Mouse (Mus musculus) layer of hippocampus, postnatal 10 days (tissue): ENCODE measurements around the gene Gm4737. TPM values are rescaled to one million over a fixed set of nuclear protein-coding genes. Genes with fewer than 3 reads are reported as not detected.
A peak's percentile ranks its signal among the peaks of the same experiment; 100 is the strongest.
"Not testable (repeated sequence)": the region's sequence is repeated elsewhere in the genome, so short reads cannot be mapped to it uniquely, and the experiment has no call there.

Experiments
- DNase-seq, 2 experiments: peaks; one replicate each; pipeline ENCODE4 v3.0.0; 2021; ENCODE audit warnings: low spot score in 2 of 2
- long read RNA-seq: library from polyadenylated mRNA; stranded (forward); transcript quantifications from one replicate; pipeline ENCODE4 v2.0.0, GENCODE M21; 2023
- total RNA-seq, 2 experiments: library from RNA; stranded (reverse); gene quantifications; 2 replicates each; pipeline ENCODE4 v1.2.3; 2021

Gm4737 gene
- total RNA-seq, result 10 to 100 TPM; 11.8 to 17.0 TPM
- long read RNA-seq, transcript Gm4737-201 (1 exons, 2,093 nt), result major isoform, 11 of 11 reads
- long read RNA-seq, partial matches to known transcripts, result 0 of 11 reads
- long read RNA-seq, other reads (novel, unspliced or antisense), result 0 of 11 reads

GRCm38 (mm10) chr16:46154832-46155231, at the start of gene Gm4737:
Gene Gm4737, minus strand, starts transcription at chr16:46155077.
- DNase-seq, result not testable (repeated sequence)

GRCm38 (mm10) chr16:46195792-46196191, 40.9 kb upstream of the Gm4737 start:
- no peak for DNase-seq

- DNase-seq, result no peak
Measured at GRCm38 (mm10) chr16:46183096-46183495, 28.2 kb upstream of the Gm4737 start.

GRCm38 (mm10) chr16:46178121-46178801, 23.4 kb upstream of the Gm4737 start:
- no peak for DNase-seq

GRCm38 (mm10) chr16:46173039-46173438, 18.2 kb upstream of the Gm4737 start:
- DNase-seq, result no peak

GRCm38 (mm10) chr16:46166971-46167370, 12.1 kb upstream of the Gm4737 start:
- no peak for DNase-seq

GRCm38 (mm10) chr16:46165305-46165704, 10.4 kb upstream of the Gm4737 start:
- no peak for DNase-seq

GRCm38 (mm10) chr16:46151141-46151540, 3.7 kb downstream of the Gm4737 start:
- no peak for DNase-seq

- DNase-seq, result no peak
Measured at GRCm38 (mm10) chr16:46148661-46149341, 6.1 kb downstream of the Gm4737 start.

GRCm38 (mm10) chr16:46146962-46147361, 7.9 kb downstream of the Gm4737 start:
- DNase-seq, result no peak

- no peak for DNase-seq
Measured at GRCm38 (mm10) chr16:46122238-46122637, 32.6 kb downstream of the Gm4737 start.

- DNase-seq, result peak; percentile 42 to 67
Measured at GRCm38 (mm10) chr16:46121420-46121819, 33.5 kb downstream of the Gm4737 start.

GRCm38 (mm10) chr16:46120607-46121006, 34.3 kb downstream of the Gm4737 start:
- DNase-seq, result no peak

- no peak for DNase-seq
Measured at GRCm38 (mm10) chr16:46120020-46120419, 34.9 kb downstream of the Gm4737 start, which contains the start of gene Cd96. Gene Cd96, minus strand, starts transcription at chr16:46120251.

GRCm38 (mm10) chr16:46117645-46118044, 37.2 kb downstream of the Gm4737 start:
- no peak for DNase-seq

- DNase-seq, result no peak
Measured at GRCm38 (mm10) chr16:46114727-46115126, 40.1 kb downstream of the Gm4737 start.

- DNase-seq, result peak in 1 of 2 experiments; percentile 13
Measured at GRCm38 (mm10) chr16:46109536-46109935, 45.3 kb downstream of the Gm4737 start.

- no peak for DNase-seq
Measured at GRCm38 (mm10) chr16:46107431-46107830, 47.4 kb downstream of the Gm4737 start.

GRCm38 (mm10) chr16:46104491-46104890, 50.4 kb downstream of the Gm4737 start:
- no peak for DNase-seq
